Mouse (Mus musculus) left cerebral cortex, postnatal 25 days (tissue): Measurements from ENCODE around the gene Art2b. TPM values are rescaled to one million over a fixed set of nuclear protein-coding genes. Genes with fewer than 3 reads are reported as not detected.

Experiments used
- total RNA-seq, 2 experiments: library from RNA; stranded (reverse); gene quantifications; 2 replicates each; pipeline ENCODE4 v1.2.3; 2021

Art2b gene
- total RNA-seq, 2 experiments from 2014 or later = not detected

Other genes with a start within 250 kb of the Art2b start
- 10 to 100 TPM; 17.9 to 19.9 TPM for gene Arap1, start 237.5 kb downstream of the Art2b start, total RNA-seq
- gene Gm45837, start 174.7 kb downstream of the Art2b start, total RNA-seq = not detected
- 100 to 1,000 TPM; 377 to 383 TPM for gene Pde2a, start 163.9 kb downstream of the Art2b start, total RNA-seq
- gene Clpb, start 78.0 kb upstream of the Art2b start, total RNA-seq = 10 to 100 TPM; 51.0 to 51.9 TPM
- not detected for gene Phox2a, start 232.7 kb upstream of the Art2b start, total RNA-seq